Mouse (Mus musculus) cerebellum, postnatal 4 days (tissue): ENCODE measurements at regions not wholly inside any gene's neighbourhood (a gene's known extent, or its start where the extent isn't known, plus 50 kb on each side); places are given as distances from the start of the nearest gene placed in this dataset.

ENCODE experiments used
- DNase-seq, 2 experiments: peaks; one replicate each; pipeline ENCODE4 v3.0.0; 2022; ENCODE audit warnings: low spot score in 2 of 2, mixed read lengths in 1 of 2

DNA sequence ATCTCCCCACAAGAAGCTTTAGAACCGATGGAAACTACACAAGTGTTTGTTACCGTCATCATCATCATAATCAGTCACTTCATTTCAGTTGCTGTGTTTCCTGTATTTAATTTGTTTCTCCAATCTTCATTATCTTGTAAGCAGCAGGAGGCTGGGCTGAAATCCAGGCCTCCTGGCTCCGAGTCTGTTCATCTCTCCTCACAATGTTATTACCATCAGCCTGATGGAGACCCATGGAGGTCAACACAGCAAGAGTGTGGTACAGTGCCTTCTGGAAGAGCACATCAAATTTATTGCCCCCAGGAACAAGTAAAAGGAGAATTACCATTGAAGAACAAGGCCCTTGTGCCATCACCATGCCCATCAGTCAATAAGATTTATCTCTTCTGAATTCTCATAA is 576.3 kb upstream of the Cdh11 start:
- DNase-seq = no peak

DNA sequence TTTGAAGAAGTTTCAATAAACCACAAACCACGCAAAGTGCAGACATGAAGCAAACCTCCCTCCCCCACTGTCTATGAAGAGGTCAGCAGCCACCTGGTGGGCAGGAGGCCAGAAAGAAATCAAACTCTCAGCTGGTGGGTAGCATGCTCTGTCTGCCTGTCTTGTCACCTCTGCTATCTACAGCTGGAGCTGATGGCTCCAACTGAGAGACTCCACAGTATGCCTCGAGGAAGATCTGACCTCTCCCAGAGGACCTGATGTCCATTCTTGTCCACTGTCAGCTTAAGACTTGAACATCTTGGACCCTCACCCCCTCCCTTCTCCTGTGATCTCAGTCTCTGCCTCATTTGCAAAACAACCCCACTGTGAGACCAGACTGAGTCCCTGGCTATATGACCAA is 585.0 kb upstream of the Cdh11 start:
- peak in 1 of 2 experiments; percentile 5 for DNase-seq

DNA sequence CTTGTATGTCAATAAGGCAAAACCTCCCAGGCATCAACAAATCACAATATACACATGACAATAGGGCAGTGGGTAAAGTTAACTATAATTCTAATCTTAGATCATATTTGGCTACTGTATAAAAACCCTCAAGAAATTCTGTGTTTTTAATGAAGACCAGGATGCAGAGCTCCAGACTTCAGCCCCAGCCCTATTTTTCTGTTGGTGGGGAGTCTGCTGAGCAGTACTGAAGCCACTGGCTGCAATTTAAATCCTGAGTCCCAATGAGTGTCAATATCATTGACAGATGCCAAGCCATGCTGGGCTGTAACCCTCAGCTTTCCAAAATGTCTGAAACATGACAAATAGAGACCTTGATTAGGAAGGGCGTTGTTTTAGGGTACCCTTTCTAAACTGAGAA is 587.6 kb upstream of the Cdh11 start:
- DNase-seq = no peak

DNA sequence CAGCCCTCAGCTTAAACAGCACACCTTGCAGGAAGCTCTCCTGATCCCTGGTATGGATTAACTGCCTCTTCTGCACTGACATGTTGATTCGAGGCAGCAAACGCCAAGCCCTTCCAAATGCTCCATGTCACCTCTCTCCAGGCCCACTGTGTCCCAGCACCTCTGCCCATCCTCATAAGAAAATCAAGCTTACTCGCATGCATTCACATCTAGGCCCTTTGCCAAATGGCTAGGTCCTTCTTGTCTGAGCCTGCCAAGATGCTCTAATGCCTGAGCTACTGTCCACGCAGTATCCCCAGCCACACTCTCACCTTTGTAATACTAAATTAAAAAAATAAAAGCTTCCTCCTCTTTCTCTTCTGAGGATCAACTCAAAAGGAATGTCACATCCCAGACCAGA is 588.7 kb upstream of the Cdh11 start:
- DNase-seq = peak in 1 of 2 experiments; percentile 16

DNA sequence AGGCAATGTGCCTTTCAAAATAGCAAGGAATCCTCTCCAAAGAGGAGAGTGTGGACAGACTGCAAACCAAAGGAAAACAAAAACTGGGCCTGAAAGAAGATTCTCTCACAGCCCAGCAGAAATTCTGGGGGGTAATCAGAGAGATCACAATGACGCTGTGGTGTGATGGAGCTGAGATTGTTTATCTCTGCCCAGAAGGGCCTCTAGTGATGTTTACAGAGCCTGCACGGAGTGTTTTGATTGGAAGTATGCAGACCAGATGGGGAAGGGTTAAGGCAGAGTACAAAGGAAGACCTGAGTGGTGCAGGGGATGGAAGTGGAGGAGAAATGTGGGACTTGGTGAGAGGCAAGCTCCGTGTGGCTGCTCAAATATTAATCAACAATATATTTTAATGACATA is 593.1 kb upstream of the Cdh11 start:
- no peak for DNase-seq

DNA sequence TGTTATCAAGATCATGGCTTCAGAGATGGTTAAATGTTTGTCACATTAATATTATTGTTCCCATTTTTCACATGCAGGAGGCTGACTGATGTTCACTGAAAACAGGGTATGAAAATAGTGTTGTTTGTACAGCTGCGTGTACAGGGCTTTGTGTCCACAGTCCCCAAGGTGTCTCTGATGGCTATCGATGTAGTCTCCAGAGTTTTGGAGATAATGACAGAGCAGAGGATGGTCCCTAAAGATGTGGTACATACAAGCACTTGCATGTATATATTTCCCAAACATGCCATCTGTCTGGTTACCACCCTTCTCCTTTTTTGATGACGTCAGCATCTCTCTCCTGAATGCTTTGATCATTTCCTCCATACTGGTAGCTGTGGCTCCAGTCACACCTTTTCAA is 596.1 kb upstream of the Cdh11 start:
- DNase-seq = no peak

DNA sequence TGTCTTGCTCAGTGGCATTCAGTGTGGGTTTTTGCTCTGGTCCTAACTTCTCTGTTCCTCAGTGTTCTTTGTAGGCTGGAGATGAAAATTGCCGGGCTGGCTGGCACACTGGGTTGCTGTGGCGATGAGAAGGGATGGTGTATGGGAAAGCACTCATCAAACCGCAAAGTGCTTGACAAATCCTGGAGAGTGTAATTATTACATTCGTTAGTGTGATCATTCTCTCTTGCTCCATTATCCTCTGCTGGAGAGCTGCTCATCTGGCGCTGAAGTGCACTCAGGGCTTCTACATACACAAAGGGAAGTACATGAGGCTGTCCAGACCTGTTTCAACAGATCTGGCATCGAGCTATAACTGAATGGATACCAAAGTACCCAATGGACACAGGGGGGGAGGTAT is 605.9 kb upstream of the Cdh11 start:
- DNase-seq = no peak

DNA sequence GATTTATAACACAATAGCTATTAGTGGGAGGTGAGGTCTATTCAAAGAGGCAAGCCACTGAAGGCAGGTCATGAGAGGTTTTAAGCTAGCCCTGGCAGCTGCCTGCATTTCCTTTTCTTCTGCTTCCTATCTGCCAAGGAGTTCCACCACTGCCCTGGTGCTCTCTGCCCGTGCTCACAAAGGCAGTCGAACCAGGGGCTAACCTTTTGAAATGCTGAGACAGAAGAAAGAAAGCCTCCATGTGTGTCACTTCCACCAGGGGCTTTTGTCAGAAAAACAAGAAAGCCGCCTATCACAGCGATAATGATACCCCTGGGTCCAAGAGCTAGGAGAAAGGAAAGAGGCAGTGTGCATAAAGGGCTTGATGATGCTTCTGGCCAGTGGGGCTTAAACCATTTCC is 609.9 kb upstream of the Cdh11 start:
- no peak for DNase-seq

DNA sequence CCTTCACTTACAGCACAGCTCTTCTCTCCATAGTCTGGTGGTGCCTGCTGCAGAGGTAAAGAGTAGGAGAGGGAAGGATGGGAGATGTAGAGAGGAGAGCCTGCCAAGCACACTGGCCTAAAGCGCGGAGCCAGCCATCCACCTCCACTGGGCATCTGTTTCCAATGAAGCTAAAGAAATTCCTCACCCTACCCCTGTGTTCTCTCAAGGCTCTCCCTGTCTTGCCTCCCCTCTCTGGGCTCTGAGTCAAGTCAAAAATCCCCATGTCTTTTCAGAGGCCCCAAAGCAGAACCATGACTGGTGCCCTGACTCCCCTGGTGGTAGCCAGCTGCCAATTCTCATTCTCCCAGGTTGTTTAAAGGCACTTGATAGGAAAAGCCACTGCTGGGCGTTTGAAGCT is 612.7 kb upstream of the Cdh11 start:
- DNase-seq = no peak

DNA sequence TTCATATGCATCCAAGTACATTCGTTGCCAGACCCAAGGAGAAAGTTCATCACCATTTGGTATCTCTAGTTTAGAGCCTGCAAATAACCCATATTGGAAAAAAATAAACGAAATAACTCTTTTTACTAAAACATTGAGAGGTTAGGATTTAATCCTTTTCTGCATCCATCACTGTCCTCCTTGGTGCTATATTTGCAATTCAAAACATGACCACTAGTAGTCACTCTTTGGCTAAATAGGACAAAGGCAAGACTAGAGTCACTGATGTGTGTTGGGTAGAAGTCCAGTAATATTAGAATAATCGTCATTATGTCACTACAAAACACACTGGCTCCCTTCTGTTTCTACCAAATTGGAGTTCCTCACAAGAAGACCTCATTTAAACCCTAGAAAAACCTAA is 614.0 kb upstream of the Cdh11 start:
- DNase-seq = no peak

DNA sequence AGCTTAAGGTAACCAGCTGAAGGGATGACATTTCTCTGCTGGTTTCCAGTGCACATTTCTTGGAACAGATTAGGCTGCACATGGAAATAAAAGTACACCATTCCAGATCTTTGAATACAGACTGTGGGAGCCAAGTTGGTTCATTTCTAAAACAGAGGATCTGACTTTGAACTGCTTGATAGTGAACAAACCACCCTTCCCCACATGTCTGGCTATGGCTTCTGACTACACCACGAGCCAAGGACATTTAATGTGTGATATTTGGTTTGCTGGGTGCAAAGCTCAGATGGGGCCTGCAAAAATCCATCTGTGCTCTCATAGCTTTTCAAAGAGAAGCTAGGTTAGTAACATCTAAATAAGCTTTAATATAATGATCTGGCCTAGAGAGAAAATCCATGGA is 614.7 kb upstream of the Cdh11 start:
- DNase-seq = no peak

DNA sequence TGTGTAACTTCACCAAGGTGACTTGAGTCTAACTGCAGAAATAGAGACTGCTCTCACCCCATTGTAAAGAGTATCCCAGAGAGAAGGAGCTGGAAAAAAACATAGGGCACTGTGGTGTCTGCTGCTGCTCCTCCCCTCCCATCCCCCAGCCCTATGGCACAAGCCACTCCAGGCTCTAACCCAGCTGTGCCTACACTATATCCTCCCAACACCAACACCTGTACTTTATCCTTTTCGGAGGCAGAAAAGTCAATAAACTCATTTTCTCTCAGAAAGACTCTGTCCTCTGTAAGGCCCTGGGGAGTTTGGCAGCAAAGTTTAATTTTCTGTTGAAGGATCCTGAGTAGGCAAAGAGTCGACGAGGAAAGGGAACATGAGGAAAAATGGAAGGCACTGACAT is 617.3 kb upstream of the Cdh11 start:
- DNase-seq = no peak

DNA sequence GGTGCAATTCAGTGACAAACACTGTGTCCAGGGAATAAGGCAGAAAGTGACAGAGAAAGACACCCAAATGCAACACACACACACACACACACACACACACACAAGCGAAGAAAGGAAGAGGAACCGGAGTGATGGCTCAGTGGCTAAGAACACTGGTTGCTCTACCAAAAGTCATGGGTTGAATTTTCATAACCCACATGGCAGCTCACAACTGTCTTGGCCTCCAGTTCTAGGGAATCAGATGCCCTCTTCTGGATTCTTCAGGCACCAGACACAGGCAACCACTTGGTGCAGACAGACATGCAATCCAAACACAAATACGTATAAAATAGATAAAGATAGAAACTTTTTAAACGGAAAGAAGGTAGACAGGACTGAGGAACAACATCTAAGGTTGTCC is 618.4 kb upstream of the Cdh11 start:
- no peak for DNase-seq

DNA sequence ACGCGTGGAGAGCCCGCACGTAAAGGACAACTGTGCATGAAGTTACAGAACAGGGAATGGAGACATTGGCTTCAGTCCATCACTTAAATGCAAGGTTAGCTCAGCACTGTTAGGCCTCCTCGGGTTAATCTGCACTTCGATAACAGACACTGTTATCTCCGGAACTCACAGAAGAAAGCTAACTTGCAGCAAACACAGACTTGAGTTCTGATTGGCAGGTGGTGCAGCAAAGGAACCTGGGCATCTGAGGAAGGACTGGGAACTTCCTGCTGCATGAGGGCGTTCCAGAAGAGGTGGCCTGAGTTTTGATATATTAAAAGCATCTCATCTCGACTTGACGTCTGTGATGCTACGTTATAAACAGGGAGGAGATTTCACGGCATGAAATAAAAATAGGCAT is 620.3 kb upstream of the Cdh11 start:
- DNase-seq = no peak

DNA sequence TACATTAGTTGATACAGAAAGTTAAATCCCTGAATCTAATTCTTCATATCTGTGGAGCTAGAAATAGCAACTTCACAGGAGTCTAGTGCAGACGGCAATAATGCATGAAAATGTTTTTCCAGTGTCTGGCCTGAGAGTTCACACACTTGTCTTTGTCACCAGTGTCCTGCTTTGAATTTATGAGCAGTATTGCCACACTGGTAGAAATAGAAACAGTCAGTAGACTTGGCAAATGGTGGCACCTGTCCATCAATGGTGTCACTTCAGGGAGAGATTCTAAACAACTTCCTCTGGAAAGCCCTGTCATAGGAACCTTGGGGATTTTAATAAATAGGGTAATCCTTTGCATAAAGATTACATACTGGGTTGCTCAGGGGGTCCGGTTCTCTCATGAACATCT is 621.5 kb upstream of the Cdh11 start:
- no peak for DNase-seq

DNA sequence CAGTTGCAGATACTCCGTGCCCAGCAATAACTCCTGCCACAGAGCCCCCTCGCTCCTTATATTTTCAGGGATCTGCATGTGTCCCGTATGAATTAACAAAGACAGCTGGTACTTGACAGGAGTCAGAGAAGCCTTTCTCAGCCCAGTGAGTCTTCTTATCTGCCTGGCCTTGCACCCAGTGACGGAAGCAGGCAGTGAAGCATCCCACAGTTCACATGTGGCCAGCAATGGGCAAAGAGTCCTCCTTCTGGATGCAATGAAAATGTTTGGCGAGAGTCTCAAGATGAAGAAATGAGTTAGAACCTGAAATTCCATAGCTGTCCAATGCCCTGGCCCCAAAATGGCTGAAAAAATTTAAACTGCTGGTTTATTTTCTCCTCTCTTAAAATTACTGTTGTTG is 622.2 kb upstream of the Cdh11 start:
- no peak for DNase-seq

DNA sequence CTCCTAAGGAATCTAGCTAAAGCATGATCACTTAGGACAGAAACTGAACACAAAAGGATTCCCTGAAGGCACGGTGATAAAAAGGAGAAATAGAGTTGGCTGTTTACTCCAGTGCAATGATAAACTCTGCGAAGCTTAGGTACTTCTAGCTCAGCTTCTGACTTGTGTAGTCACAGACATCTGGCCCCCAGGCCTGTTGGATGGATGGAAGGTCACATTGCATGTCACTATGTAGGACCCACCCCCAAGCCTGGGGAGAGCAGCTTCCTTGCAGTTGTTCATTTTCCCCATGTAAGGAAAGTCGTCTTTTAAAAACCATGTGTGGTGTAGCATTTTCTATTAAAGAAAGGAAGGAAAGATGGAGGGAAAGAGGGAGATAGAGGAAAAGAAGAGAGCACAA is 623.0 kb upstream of the Cdh11 start:
- DNase-seq = no peak

DNA sequence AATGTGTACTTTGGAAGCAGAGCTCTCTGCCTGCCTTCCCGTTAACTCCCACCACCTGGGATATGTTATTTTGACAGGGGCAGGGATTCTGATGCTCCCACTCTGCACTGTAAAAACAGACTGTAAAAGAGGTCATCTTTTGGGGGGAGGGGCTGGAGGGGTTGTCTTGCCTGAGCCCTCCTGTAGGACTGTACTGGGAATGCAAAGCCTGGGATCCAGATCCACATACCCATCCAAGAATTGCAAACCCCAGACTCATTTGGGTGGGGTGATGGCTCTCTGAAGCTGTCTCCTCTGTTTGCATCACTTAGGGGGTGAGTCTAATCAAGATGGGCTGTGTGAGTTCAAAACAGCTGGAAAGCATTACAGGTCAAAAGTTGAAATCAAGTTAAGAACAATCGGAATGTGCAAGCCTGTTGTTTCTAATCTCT is 623.7 kb upstream of the Cdh11 start:
- DNase-seq = no peak

DNA sequence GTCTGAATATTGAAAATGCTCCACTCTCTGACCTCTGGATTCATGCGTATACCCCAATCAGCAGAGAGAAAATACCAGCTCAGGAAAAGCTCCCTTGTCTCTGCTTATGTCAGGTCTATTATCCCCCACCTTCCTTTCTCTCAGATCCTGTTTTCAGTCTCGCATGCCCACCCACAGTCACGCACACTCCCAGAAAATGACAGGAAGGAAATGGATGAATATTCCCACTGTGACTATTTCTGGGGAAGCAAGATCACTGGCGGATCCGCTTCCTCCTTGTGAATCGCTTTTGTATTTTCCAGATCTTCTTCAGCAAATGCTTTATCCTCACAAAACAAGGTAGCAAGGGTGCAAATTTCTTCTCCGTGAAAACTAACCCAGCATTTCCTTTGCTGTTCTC is 627.3 kb upstream of the Cdh11 start:
- DNase-seq = no peak

DNA sequence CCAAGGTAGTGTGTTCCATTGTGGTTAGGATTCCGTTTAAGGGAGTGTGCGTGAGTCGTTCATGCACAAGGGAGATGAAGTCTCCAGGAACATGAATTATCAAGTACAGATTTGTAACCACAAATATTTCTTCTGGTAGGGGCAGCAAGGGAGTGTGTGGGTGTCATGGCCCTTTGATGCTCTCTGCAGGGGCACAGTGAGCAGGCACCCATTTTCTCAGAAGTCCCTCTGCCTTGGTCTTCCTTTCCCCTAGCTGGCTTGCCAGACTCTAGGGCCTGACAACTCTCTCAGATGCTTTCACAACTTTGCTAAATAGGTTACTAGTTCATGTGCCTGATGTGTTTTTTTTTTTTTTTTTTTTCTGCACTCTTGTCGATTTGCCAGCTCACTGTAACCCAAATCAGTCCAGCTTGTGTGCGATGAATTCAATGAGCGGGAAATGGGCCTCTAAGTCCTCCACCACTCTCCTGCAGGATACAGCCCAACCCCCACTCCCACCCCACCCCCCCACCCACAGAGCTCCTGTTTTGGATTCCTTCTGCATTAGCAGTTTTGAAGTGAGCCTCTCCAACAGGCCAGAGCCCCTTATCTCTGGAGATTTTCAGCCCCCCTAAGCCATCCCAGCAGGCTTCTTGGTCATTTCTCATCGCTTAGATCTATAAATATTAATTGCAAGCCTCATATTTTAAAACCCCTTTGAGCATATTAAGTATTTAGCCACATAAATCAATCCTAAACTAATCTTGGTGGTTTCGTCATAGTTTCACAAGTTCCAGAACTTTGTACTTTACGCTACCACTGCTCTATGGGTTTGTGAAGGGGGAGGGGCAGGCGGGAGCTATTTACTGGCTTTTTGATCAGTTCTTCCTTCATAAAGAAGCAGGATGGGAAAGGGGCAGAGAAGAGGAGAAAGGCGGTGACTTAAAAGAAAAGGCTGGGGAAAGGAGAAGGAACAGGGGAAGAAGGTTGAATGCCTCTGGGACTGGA is 628.4 kb upstream of the Cdh11 start:
- DNase-seq = no peak

DNA sequence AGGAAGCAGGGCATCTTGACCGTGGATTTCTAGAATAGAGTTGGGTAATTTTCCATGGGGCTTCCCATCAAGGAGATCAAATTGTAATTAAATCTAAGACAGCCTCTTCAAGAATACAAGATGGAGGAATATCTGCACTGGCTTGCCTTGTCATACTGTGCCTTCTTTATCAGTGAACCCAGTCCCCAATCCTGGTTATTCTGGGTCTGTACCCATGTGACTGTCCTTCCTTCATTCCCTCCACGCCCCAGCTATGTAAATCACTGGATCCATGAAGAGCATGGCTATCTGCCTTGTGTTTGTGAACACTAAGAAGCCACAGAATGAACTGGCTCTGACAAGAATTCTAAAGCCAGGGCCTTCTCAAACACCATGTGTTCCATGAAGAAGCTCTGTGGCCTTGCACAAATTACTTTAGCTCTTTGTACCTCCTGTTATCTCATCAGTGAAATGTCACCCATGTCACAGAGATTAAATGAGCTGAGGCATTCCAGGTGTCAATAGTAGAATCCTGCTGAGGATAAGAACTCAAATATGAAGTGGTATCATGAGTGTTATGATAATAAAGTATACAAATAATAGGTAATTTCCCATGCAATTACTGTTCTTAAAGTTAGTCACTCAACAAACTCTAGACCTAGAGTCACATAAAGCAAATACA is 637.0 kb upstream of the Cdh11 start:
- DNase-seq = no peak

DNA sequence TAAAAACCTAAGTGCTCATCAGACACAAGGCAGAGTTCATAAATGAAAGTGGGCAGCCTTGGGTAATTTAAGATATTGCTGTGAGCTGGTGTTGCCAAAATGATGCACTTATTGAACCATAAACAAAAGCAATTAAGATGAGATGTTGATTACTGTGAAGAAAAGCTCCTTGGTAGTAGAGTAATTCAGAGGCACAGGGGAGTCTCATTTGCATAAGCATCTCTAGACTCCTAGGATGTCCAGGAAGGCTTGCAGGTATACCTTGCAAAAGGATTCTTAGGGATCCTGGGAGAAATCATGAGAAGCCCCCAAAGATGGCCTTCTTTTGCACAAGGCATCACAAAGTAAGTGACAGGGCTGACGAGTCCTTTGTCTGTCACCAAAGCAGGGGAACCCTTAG is 640.5 kb upstream of the Cdh11 start:
- DNase-seq = no peak

DNA sequence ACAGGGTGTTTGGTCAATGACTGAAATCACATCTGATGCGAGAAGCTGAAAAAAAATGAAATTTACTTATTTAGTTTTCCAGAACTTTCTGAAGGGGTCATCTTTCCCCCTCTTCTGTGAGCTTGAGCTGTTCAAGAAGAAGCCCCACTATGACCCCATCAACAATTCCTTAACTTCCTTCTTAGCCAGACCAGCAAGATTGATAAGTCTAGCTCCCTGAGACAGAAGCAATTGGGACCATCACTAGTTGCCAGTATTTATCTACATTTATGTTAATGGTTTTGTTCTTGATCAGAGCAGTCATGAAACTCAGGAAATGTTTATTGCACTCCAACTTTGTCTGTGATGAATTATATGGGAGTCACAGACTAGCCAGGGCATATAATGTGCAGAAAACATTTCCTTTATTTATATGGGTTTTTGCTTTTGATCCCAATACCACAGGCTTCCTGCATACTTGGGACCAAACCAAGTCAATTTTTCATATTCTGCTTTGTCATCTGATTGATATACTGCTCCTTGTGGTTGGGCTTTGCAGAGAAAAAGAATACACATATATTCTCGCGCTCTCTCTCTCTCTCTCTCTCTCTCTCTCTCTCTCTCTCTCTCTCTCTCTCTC is 645.5 kb upstream of the Cdh11 start:
- no peak for DNase-seq
